Mouse (Mus musculus): ENCODE measurements at regions not wholly inside any gene's neighbourhood (a gene's known extent, or its start where the extent isn't known, plus 50 kb on each side); places are given as distances from the start of the nearest gene placed in this dataset.
A peak's percentile ranks its signal among the peaks of the same experiment; 100 is the strongest.

GRCm38 (mm10) chr8:86428998-86429651 is 151.4 kb downstream of the Abcc12 start:
- ATAC-seq (ENCODE audit: insufficient number of reproducible peaks, low FRiP score, low TSS enrichment) = no peak

- ATAC-seq (ENCODE audit: insufficient number of reproducible peaks, low FRiP score, low TSS enrichment) = no peak
Measured at GRCm38 (mm10) chr8:86428131-86428530, 152.4 kb downstream of the Abcc12 start.

GRCm38 (mm10) chr8:86426056-86426455 is 154.4 kb downstream of the Abcc12 start:
- ATAC-seq (ENCODE audit: insufficient number of reproducible peaks, low FRiP score, low TSS enrichment) = no peak

- ATAC-seq (ENCODE audit: insufficient number of reproducible peaks, low FRiP score, low TSS enrichment) = no peak
Measured at GRCm38 (mm10) chr8:86425382-86425781, 155.1 kb downstream of the Abcc12 start.

- no peak for ATAC-seq (ENCODE audit: insufficient number of reproducible peaks, low FRiP score, low TSS enrichment)
Measured at GRCm38 (mm10) chr8:86419059-86419651, 161.3 kb downstream of the Abcc12 start.

- no peak for ATAC-seq (ENCODE audit: insufficient number of reproducible peaks, low FRiP score, low TSS enrichment)
Measured at GRCm38 (mm10) chr8:86418414-86418981, 162.0 kb downstream of the Abcc12 start.

- ATAC-seq (ENCODE audit: insufficient number of reproducible peaks, low FRiP score, low TSS enrichment) = no peak
Measured at GRCm38 (mm10) chr8:86415208-86415607, 165.3 kb downstream of the Abcc12 start.

- ATAC-seq (ENCODE audit: insufficient number of reproducible peaks, low FRiP score, low TSS enrichment) = no peak
Measured at GRCm38 (mm10) chr8:86411232-86411631, 169.3 kb downstream of the Abcc12 start.

- ATAC-seq (ENCODE audit: insufficient number of reproducible peaks, low FRiP score, low TSS enrichment) = peak; percentile 58; the same call in 1 of the 2 replicates
Measured at GRCm38 (mm10) chr8:86406196-86406595, 174.3 kb downstream of the Abcc12 start.

GRCm38 (mm10) chr8:86403434-86403833 is 177.1 kb downstream of the Abcc12 start:
- no peak for ATAC-seq (ENCODE audit: insufficient number of reproducible peaks, low FRiP score, low TSS enrichment)

- no peak for ATAC-seq (ENCODE audit: insufficient number of reproducible peaks, low FRiP score, low TSS enrichment)
Measured at GRCm38 (mm10) chr8:86401946-86402345, 178.5 kb downstream of the Abcc12 start.

- ATAC-seq (ENCODE audit: insufficient number of reproducible peaks, low FRiP score, low TSS enrichment) = no peak
Measured at GRCm38 (mm10) chr8:86395121-86395520, 185.4 kb downstream of the Abcc12 start.

- ATAC-seq (ENCODE audit: insufficient number of reproducible peaks, low FRiP score, low TSS enrichment) = no peak
Measured at GRCm38 (mm10) chr8:86393835-86394234, 186.7 kb downstream of the Abcc12 start.

- no peak for ATAC-seq (ENCODE audit: insufficient number of reproducible peaks, low FRiP score, low TSS enrichment)
Measured at GRCm38 (mm10) chr8:86393374-86393773, 187.1 kb downstream of the Abcc12 start.

- no peak for ATAC-seq (ENCODE audit: insufficient number of reproducible peaks, low FRiP score, low TSS enrichment)
Measured at GRCm38 (mm10) chr8:86390715-86391114, 189.8 kb downstream of the Abcc12 start.

- ATAC-seq (ENCODE audit: insufficient number of reproducible peaks, low FRiP score, low TSS enrichment) = peak; percentile 31; the same call in 1 of the 2 replicates
Measured at GRCm38 (mm10) chr8:86389690-86390671, 190.5 kb downstream of the Abcc12 start.

GRCm38 (mm10) chr8:86385236-86385635 is 195.2 kb downstream of the Abcc12 start:
- peak; percentile 40; the same call in 1 of the 2 replicates for ATAC-seq (ENCODE audit: insufficient number of reproducible peaks, low FRiP score, low TSS enrichment)

GRCm38 (mm10) chr8:86381977-86382376 is 198.5 kb downstream of the Abcc12 start:
- ATAC-seq (ENCODE audit: insufficient number of reproducible peaks, low FRiP score, low TSS enrichment) = no peak

- no peak for ATAC-seq (ENCODE audit: insufficient number of reproducible peaks, low FRiP score, low TSS enrichment)
Measured at GRCm38 (mm10) chr8:86368062-86368461, 212.4 kb downstream of the Abcc12 start.

- no peak for ATAC-seq (ENCODE audit: insufficient number of reproducible peaks, low FRiP score, low TSS enrichment)
Measured at GRCm38 (mm10) chr8:86366636-86367035, 213.8 kb downstream of the Abcc12 start.

Measured in cerebellum, adult (tissue).